Mouse (Mus musculus) embryonic facial prominence, embryonic 12.5 days (tissue): ENCODE data around the gene Cdiptos. TPM values are rescaled to one million over a fixed set of nuclear protein-coding genes. Genes with fewer than 3 reads are reported as not detected.

Experiments used
- ATAC-seq: fragments of 200-750 bp; cut with Nextera tagmentation; 2 replicates; pipeline ENCODE4 v1.8.0; 2017; ENCODE audit not compliant: insufficient number of reproducible peaks, insufficient read depth, low FRiP score, low TSS enrichment
- H3K27ac ChIP-seq: fragments of 300-500 bp; sonication (generic); 2 replicates; pipeline ENCODE4 v1.5.1; 2016; ENCODE audit warnings: mild to moderate bottlenecking
- H3K27me3 ChIP-seq: fragments of 300-500 bp; sonication (generic); 2 replicates; pipeline ENCODE4 v1.6.1; 2016; ENCODE audit warnings: mild to moderate bottlenecking, moderate library complexity
- H3K36me3 ChIP-seq: fragments of 300-500 bp; sonication (generic); 2 replicates; pipeline ENCODE4 v1.6.1; 2016; ENCODE audit warnings: mild to moderate bottlenecking
- H3K4me1 ChIP-seq: fragments of 300-500 bp; sonication (generic); 2 replicates; pipeline ENCODE4 v1.6.1; 2016
- H3K4me2 ChIP-seq: fragments of 300-500 bp; sonication (generic); replicated peaks from 2 replicates; pipeline ENCODE4 v1.6.1; 2016; ENCODE audit warnings: mild to moderate bottlenecking, moderate library complexity
- H3K4me3 ChIP-seq: fragments of 300-500 bp; sonication (generic); 2 replicates; pipeline ENCODE4 v1.5.1; 2016; ENCODE audit warnings: mild to moderate bottlenecking
- H3K9ac ChIP-seq: fragments of 300-500 bp; sonication (generic); 2 replicates; pipeline ENCODE4 v1.6.1; 2016; ENCODE audit warnings: mild to moderate bottlenecking, moderate library complexity
- H3K9me3 ChIP-seq: fragments of 300-500 bp; sonication (generic); 2 replicates; pipeline ENCODE4 v1.6.1; 2016; ENCODE audit warnings: mild to moderate bottlenecking, moderate library complexity
- WGBS: fragments of 180-500 bp; shearing (Covaris S2); methylation state at CpG from one replicate; pipeline ENCODE4 v1.1.7; 2016; 5-methylcytosine and 5-hydroxymethylcytosine counted together
- polyA plus RNA-seq: library from polyadenylated mRNA; unstranded; fragments of >200 nt; fragmentation: Nextera tagmentation; extraction: Ambion mirVana; gene quantifications from 2 replicates; pipeline ENCODE4 v1.2.1, GENCODE M21; 2016

The Cdiptos gene
- polyA plus RNA-seq, 1 experiment from 2014 or later = 1.6 TPM

DNA sequence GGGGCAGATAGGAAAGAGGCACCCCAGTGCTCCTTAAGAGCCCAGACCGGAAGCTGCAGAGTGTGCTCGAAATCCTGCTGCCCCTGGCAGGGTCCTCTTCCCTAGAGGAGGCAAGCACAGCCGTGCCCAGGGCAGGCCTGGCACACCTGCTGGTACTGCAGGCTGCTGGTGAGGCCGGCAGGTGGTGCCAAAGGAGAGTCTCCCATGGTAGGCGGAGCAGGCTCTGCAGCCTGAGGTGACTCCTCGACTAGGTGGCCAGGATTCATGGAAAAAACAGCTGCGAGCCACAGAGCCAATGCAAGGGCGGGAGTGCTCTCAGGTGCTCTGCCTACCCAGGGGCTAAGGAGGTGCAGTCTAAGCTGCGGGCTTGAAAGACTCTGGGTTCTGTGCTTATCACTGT lies 10.4 kb upstream of the Cdiptos start:
- no peak overlapping the region for H3K4me3 ChIP-seq
- ATAC-seq = no peak
- no peaks in the 10 kb centered on the region for H3K27me3 ChIP-seq
- no peak overlapping the region for H3K4me2 ChIP-seq
- H3K27ac ChIP-seq = no peak overlapping the region
- 0 out of 2 replicates have a peak, but pooled peaks cover 3% of the 10 kb centered on the region for H3K4me1 ChIP-seq
- 0 out of 2 replicates have a peak, but pooled peaks cover under 1% of the 10 kb centered on the region for H3K36me3 ChIP-seq
- WGBS = 41% methylated on average over 9 of the region's 9 CpGs
- no peaks in the 10 kb centered on the region for H3K9me3 ChIP-seq
- no peak overlapping the region for H3K9ac ChIP-seq

GRCm38 (mm10) chr7:126984667-126985444 lies 9.0 kb upstream of the Cdiptos start:
- no peak overlapping the region for H3K4me2 ChIP-seq
- no peak overlapping the region for H3K9ac ChIP-seq
- no peaks in the 10 kb centered on the region for H3K27me3 ChIP-seq
- H3K4me3 ChIP-seq = no peak overlapping the region
- peaks cover 13% of the 10 kb centered on the region for H3K36me3 ChIP-seq
- WGBS = 66% methylated on average over 10 of the region's 10 CpGs
- no peak for ATAC-seq
- H3K27ac ChIP-seq = no peak overlapping the region
- no peaks in the 10 kb centered on the region for H3K9me3 ChIP-seq
- 0 out of 2 replicates have a peak, but pooled peaks cover 3% of the 10 kb centered on the region for H3K4me1 ChIP-seq

GRCm38 (mm10) chr7:126983113-126983512 lies 7.2 kb upstream of the Cdiptos start:
- ATAC-seq = no peak
- no peak overlapping the region for H3K4me2 ChIP-seq
- H3K27me3 ChIP-seq = no peaks in the 10 kb centered on the region
- 0 out of 2 replicates have a peak overlapping the region, but pooled peaks have one; percentile 30 for H3K27ac ChIP-seq
- H3K9me3 ChIP-seq = no peaks in the 10 kb centered on the region
- H3K9ac ChIP-seq = no peak overlapping the region
- 83% methylated on average over 7 of the region's 7 CpGs for WGBS
- H3K4me3 ChIP-seq = no peak overlapping the region
- peaks cover 30% of the 10 kb centered on the region for H3K36me3 ChIP-seq
- H3K4me1 ChIP-seq = 0 out of 2 replicates have a peak, but pooled peaks cover 3% of the 10 kb centered on the region

GRCm38 (mm10) chr7:126982054-126982453 lies 6.2 kb upstream of the Cdiptos start:
- H3K36me3 ChIP-seq = peaks cover 33% of the 10 kb centered on the region
- WGBS = 92% methylated on average over 4 of the region's 4 CpGs
- no peak overlapping the region for H3K27ac ChIP-seq
- no peaks in the 10 kb centered on the region for H3K27me3 ChIP-seq
- H3K9me3 ChIP-seq = no peaks in the 10 kb centered on the region
- no peak overlapping the region for H3K4me3 ChIP-seq
- ATAC-seq = no peak
- H3K9ac ChIP-seq = no peak overlapping the region
- H3K4me1 ChIP-seq = peaks cover 8% of the 10 kb centered on the region; the same call in 1 of the 2 replicates
- no peak overlapping the region for H3K4me2 ChIP-seq

DNA sequence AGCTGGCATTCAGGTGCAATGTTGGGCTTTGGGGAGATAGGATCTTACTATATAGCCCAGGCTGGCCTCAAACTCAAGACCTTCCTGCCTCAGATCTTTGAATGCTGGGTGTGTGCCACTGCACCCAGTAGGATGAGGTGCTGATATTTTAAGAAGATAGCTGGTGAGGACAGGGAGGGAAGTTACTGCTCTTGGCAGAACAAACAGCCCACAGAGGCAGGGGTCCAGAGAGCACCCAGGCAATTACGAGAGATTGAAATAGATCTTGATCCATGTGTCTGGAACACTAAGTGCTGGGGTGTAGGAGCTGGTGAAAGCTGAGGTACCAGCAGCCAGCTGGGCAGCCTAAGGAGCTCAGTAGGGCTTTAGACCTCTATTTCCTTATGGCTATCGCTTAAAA lies 5.7 kb upstream of the Cdiptos start:
- Histone ChIP-seq H3K9me3 (no peaks in the 10 kb centered on the region), H3K4me1 (peaks cover 10% of the 10 kb centered on the region; the same call in 1 of the 2 replicates), H3K27ac (no peak overlapping the region), H3K36me3 (peaks cover 33% of the 10 kb centered on the region), H3K27me3 (no peaks in the 10 kb centered on the region), H3K4me3 (no peak overlapping the region), H3K4me2 (no peak overlapping the region), H3K9ac (no peak overlapping the region)
- ATAC-seq = no peak
- WGBS = 86% methylated on average over 2 of the region's 2 CpGs

GRCm38 (mm10) chr7:126978841-126979240 lies 2.9 kb upstream of the Cdiptos start:
- Histone ChIP-seq H3K36me3 (peaks cover 33% of the 10 kb centered on the region), H3K9me3 (no peaks in the 10 kb centered on the region), H3K4me2 (no peak overlapping the region), H3K4me1 (peaks cover 10% of the 10 kb centered on the region; the same call in 1 of the 2 replicates), H3K27me3 (no peaks in the 10 kb centered on the region), H3K4me3 (no peak overlapping the region), H3K27ac (no peak overlapping the region), H3K9ac (no peak overlapping the region)
- 95% methylated on average over 6 of the region's 6 CpGs for WGBS
- no peak for ATAC-seq

- peak overlapping the region; percentile 100 for H3K4me3 ChIP-seq
- peak overlapping the region; percentile 88; the same call in 1 of the 2 replicates for H3K27ac ChIP-seq
- 0 out of 2 replicates have a peak, but pooled peaks have one; percentile 1 for ATAC-seq
- no peaks in the 10 kb centered on the region for H3K9me3 ChIP-seq
- H3K27me3 ChIP-seq = no peaks in the 10 kb centered on the region
- peaks cover 33% of the 10 kb centered on the region for H3K36me3 ChIP-seq
- WGBS = 28% methylated on average over 14 of the region's 14 CpGs
- H3K4me1 ChIP-seq = peaks cover 10% of the 10 kb centered on the region; the same call in 1 of the 2 replicates
- peak overlapping the region; percentile 98 for H3K9ac ChIP-seq
- H3K4me2 ChIP-seq = peak overlapping the region; percentile 73
Measured at GRCm38 (mm10) chr7:126976878-126977459, 1.1 kb upstream of the Cdiptos start.

DNA sequence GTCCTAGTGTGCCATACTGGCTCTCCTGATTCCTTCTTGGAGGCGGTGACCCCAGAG lies 177 bp downstream of the Cdiptos start, which contains the start of gene Cdipt:
Gene Cdipt, plus strand, starts transcription at position 22 of the 57 bp plus-strand sequence.
- 5% methylated on average over 1 of the region's 1 CpGs for WGBS

GRCm38 (mm10) chr7:126975493-126975892 lies 405 bp downstream of the Cdiptos start:
- Histone ChIP-seq H3K9me3 (no peaks in the 10 kb centered on the region), H3K27me3 (no peaks in the 10 kb centered on the region), H3K4me1 (peaks cover 10% of the 10 kb centered on the region; the same call in 1 of the 2 replicates), H3K4me2 (peak overlapping the region; percentile 73), H3K4me3 (peak overlapping the region; percentile 100), H3K9ac (peak overlapping the region; percentile 38; the same call in 1 of the 2 replicates), H3K27ac (no peak overlapping the region), H3K36me3 (peaks cover 26% of the 10 kb centered on the region)
- ATAC-seq = no peak
- 11% methylated on average over 8 of the region's 8 CpGs for WGBS

More for the DNA sequence above, 177 bp downstream of the Cdiptos start, which contains the start of gene Cdipt:
- Histone ChIP-seq H3K4me1 (peaks cover 10% of the 10 kb centered on the region; the same call in 1 of the 2 replicates), H3K27me3 (no peaks in the 10 kb centered on the region), H3K9me3 (no peaks in the 10 kb centered on the region), H3K4me3 (peak within 1 kb of the TSS; percentile 100), H3K4me2 (peak within 1 kb of the TSS; percentile 73), H3K9ac (peak within 1 kb of the TSS; percentile 98), H3K27ac (peak within 1 kb of the TSS; percentile 88), H3K36me3 (peaks cover 27% of the 10 kb centered on the region)
- no peak for ATAC-seq

DNA sequence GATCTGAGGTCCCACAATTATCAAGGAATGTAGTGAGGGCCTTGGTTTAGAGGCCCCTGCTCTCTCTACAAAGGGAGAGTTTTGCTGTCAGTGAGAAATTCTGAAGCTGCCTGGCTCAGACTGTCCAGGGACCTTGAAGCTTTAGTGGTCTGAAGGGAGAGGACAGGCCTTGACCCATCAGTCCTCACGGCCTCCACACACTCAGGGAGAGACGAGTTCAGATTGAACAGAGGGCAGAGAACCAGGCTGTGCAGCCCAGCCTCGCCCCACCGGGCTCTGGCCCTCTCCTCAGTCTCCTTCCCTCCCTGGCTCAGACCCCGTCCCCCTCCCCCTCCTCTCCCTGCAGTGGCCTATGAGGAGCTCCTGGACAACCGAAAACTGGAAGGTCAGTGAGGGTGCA lies 8.5 kb downstream of the Cdiptos start:
- 0 out of 2 replicates have a peak, but pooled peaks have one; percentile 41 for ATAC-seq
- Histone ChIP-seq H3K4me3 (no peak overlapping the region), H3K4me2 (no peak overlapping the region), H3K9me3 (no peaks in the 10 kb centered on the region), H3K36me3 (no peaks in the 10 kb centered on the region), H3K27ac (no peak overlapping the region), H3K9ac (no peak overlapping the region), H3K4me1 (no peaks in the 10 kb centered on the region), H3K27me3 (peaks cover 18% of the 10 kb centered on the region)
- WGBS = 56% methylated on average over 6 of the region's 6 CpGs

GRCm38 (mm10) chr7:126965568-126965967 lies 10.3 kb downstream of the Cdiptos start:
- no peak overlapping the region for H3K27ac ChIP-seq
- no peaks in the 10 kb centered on the region for H3K36me3 ChIP-seq
- no peak overlapping the region for H3K9ac ChIP-seq
- H3K4me2 ChIP-seq = no peak overlapping the region
- no peaks in the 10 kb centered on the region for H3K9me3 ChIP-seq
- 67% methylated on average over 3 of the region's 3 CpGs for WGBS
- peaks cover 24% of the 10 kb centered on the region for H3K27me3 ChIP-seq
- H3K4me1 ChIP-seq = no peaks in the 10 kb centered on the region
- no peak overlapping the region for H3K4me3 ChIP-seq
- ATAC-seq = no peak
